Mouse (Mus musculus) liver, postnatal 0 days (tissue): Measurements from ENCODE around the gene Naa25. TPM values are rescaled to one million over a fixed set of nuclear protein-coding genes. Genes with fewer than 3 reads are reported as not detected.
A peak's percentile ranks its signal among the peaks of the same experiment; 100 is the strongest.

ENCODE experiments used
- ATAC-seq: fragments of 200-750 bp; cut with Nextera tagmentation; 2 replicates; pipeline ENCODE4 v1.8.0; 2017; ENCODE audit warnings: mild to moderate bottlenecking, moderate library complexity
- DNase-seq: peaks from one replicate; pipeline ENCODE4 v3.0.0-alpha.2; 2016
- H3K27ac ChIP-seq: fragments of 300-500 bp; sonication (generic); 2 replicates; pipeline ENCODE4 v1.5.1; 2014; ENCODE audit warnings: antibody characterized with exemption, moderate library complexity, mild to moderate bottlenecking, low read depth
- H3K27me3 ChIP-seq: fragments of 300-500 bp; sonication (generic); 2 replicates; pipeline ENCODE4 v1.6.1; 2014; ENCODE audit warnings: low read length, control low read depth, mixed read lengths; ENCODE audit not compliant: insufficient read depth
- H3K36me3 ChIP-seq: fragments of 300-500 bp; sonication (generic); replicated peaks from 2 replicates; pipeline ENCODE4 v1.6.1; 2014; ENCODE audit warnings: mild to moderate bottlenecking, control low read depth, low read length, moderate library complexity, mixed read lengths; ENCODE audit not compliant: insufficient read depth
- H3K4me1 ChIP-seq: fragments of 300-500 bp; sonication (generic); 2 replicates; pipeline ENCODE4 v1.6.1; 2014; ENCODE audit warnings: antibody characterized with exemption, mild to moderate bottlenecking, control low read depth; ENCODE audit not compliant: insufficient read depth
- H3K4me2 ChIP-seq: fragments of 300-500 bp; sonication (generic); 2 replicates; pipeline ENCODE4 v1.6.1; 2014; ENCODE audit warnings: low read depth, mild to moderate bottlenecking, low read length, moderate library complexity, mixed read lengths
- H3K4me3 ChIP-seq: fragments of 300-500 bp; sonication (generic); 2 replicates; pipeline ENCODE4 v1.5.1; 2014; ENCODE audit warnings: low read depth, low read length
- H3K9ac ChIP-seq: fragments of 300-500 bp; sonication (generic); replicated peaks from 2 replicates; pipeline ENCODE4 v1.6.1; 2014; ENCODE audit warnings: mild to moderate bottlenecking, moderate library complexity
- H3K9me3 ChIP-seq: fragments of 300-500 bp; sonication (generic); 2 replicates; pipeline ENCODE4 v1.6.1; 2016; ENCODE audit warnings: mild to moderate bottlenecking, control low read depth, low read length, mixed read lengths
- CTCF ChIP-seq: sonication (generic); IDR thresholded peaks from 2 replicates; pipeline ENCODE4 v1.5.1; 2016; ENCODE audit warnings: antibody characterized with exemption, low read depth
- EP300 ChIP-seq: IDR thresholded peaks from 2 replicates; pipeline ENCODE4 v1.6.1; 2016; ENCODE audit warnings: antibody characterized with exemption, low read depth, mild to moderate bottlenecking
- WGBS: fragments of 180-500 bp; shearing (Covaris S2); extraction: QIAGEN DNeasy Blood & Tissue Kit; methylation state at CpG from one replicate; pipeline ENCODE4 v1.1.7; 2014; ENCODE audit not compliant: insufficient replicate concordance; 5-methylcytosine and 5-hydroxymethylcytosine counted together
- polyA plus RNA-seq: library from polyadenylated mRNA; unstranded; fragments of >200 nt; fragmentation: Nextera tagmentation; extraction: Ambion mirVana; gene quantifications from 2 replicates; pipeline ENCODE4 v1.2.1, GENCODE M21; 2015

The Naa25 gene
- polyA plus RNA-seq, 1 experiment from 2014 or later, result 12.9 TPM

DNA sequence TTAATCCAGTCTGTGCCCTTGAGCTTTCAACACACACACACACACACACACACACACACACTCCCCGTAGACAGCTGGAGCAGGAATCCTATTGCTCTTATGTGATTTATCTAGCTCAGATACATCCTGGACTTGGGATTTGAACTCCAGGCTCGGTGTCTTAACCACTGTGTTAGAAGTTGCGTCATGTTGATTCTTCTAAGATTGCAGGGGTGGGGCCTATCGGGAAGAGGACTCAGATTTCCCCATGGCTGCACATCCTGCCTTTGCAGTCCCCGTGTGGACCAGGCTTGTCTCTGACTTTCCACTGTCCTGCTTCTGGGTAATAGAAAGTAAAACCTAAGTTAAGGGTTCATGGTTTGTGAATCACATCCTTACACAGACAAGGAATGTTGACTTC lies 2.3 kb downstream of the Naa25 start:
- H3K9ac ChIP-seq, result no peak overlapping the region
- no peaks in the 10 kb centered on the region for H3K9me3 ChIP-seq
- DNase-seq, result no peak
- no peaks in the 10 kb centered on the region; the same call in 1 of the 2 replicates for H3K36me3 ChIP-seq
- no peak overlapping the region for H3K27ac ChIP-seq
- peaks cover 36% of the 10 kb centered on the region for H3K4me1 ChIP-seq
- WGBS, result 35% methylated on average over 5 of the region's 5 CpGs
- H3K27me3 ChIP-seq, result no peaks in the 10 kb centered on the region
- no peak for TF ChIP-seq CTCF
- TF ChIP-seq EP300, result no peak
- no peak for ATAC-seq
- H3K4me2 ChIP-seq, result peak overlapping the region; percentile 99; the same call in 1 of the 2 replicates
- H3K4me3 ChIP-seq, result no peak overlapping the region

GRCm38 (mm10) chr5:121400849-121401248 lies 3.1 kb downstream of the Naa25 start:
- Histone ChIP-seq H3K4me1 (peaks cover 36% of the 10 kb centered on the region), H3K27me3 (no peaks in the 10 kb centered on the region), H3K36me3 (peaks cover 2% of the 10 kb centered on the region; the same call in 1 of the 2 replicates), H3K27ac (peak overlapping the region; percentile 16), H3K4me3 (no peak overlapping the region), H3K9ac (no peak overlapping the region), H3K9me3 (no peaks in the 10 kb centered on the region), H3K4me2 (peak overlapping the region; percentile 13; the same call in 1 of the 2 replicates)
- WGBS, result 37% methylated on average over 5 of the region's 5 CpGs
- DNase-seq (no peak), ATAC-seq (no peak)
- TF ChIP-seq CTCF (no peak), EP300 (no peak)

GRCm38 (mm10) chr5:121407856-121408255 lies 10.1 kb downstream of the Naa25 start:
- Histone ChIP-seq H3K27ac (no peak overlapping the region), H3K9ac (no peak overlapping the region), H3K4me1 (peaks cover 4% of the 10 kb centered on the region; the same call in 1 of the 2 replicates), H3K4me2 (no peak overlapping the region), H3K36me3 (peaks cover 46% of the 10 kb centered on the region), H3K27me3 (no peaks in the 10 kb centered on the region), H3K9me3 (no peaks in the 10 kb centered on the region), H3K4me3 (no peak overlapping the region)
- ATAC-seq, result no peak
- WGBS, result 77% methylated on average over 8 of the region's 8 CpGs
- TF ChIP-seq EP300 (no peak), CTCF (no peak)
- DNase-seq, result no peak

- H3K27me3 ChIP-seq, result no peaks in the 10 kb centered on the region
- no peak overlapping the region for H3K4me2 ChIP-seq
- H3K4me1 ChIP-seq, result peaks cover 4% of the 10 kb centered on the region; the same call in 1 of the 2 replicates
- H3K4me3 ChIP-seq, result no peak overlapping the region
- ATAC-seq (no peak), DNase-seq (no peak)
- H3K9ac ChIP-seq, result no peak overlapping the region
- peaks cover 68% of the 10 kb centered on the region for H3K36me3 ChIP-seq
- no peak for TF ChIP-seq EP300
- no peak for TF ChIP-seq CTCF
- no peaks in the 10 kb centered on the region for H3K9me3 ChIP-seq
- H3K27ac ChIP-seq, result no peak overlapping the region
- WGBS, result 86% methylated on average over 4 of the region's 4 CpGs
Observed at GRCm38 (mm10) chr5:121410975-121411374, 13.2 kb downstream of the Naa25 start.

DNA sequence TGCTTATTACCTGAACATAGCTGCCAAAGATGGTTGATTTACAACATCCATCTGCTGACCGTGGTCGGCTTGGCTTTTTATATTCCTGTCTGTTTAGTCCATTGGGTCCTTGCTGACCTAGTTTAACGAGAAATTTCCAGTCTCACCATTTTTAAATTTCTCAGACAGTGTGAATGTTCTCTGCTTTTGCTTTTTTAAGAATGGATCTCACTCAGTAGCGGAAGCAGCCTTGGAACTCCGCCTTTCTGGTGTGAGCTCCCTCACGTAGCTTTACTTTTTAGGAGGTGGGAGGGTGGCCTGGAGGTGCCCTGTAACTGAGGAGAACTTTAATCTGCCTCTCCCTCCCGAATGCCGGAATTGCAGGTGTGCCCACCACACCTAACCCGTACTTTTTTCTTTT lies 23.0 kb downstream of the Naa25 start:
- ATAC-seq (no peak), DNase-seq (no peak)
- H3K4me3 ChIP-seq, result no peak overlapping the region
- H3K36me3 ChIP-seq, result peaks cover 82% of the 10 kb centered on the region
- H3K4me2 ChIP-seq, result no peak overlapping the region
- no peaks in the 10 kb centered on the region for H3K9me3 ChIP-seq
- no peaks in the 10 kb centered on the region for H3K4me1 ChIP-seq
- no peak overlapping the region for H3K9ac ChIP-seq
- no peak for TF ChIP-seq CTCF
- TF ChIP-seq EP300, result no peak
- H3K27ac ChIP-seq, result no peak overlapping the region
- 87% methylated on average over 9 of the region's 9 CpGs for WGBS
- no peaks in the 10 kb centered on the region for H3K27me3 ChIP-seq

GRCm38 (mm10) chr5:121422787-121423186 lies 25.1 kb downstream of the Naa25 start:
- Histone ChIP-seq H3K4me1 (no peaks in the 10 kb centered on the region), H3K9me3 (no peaks in the 10 kb centered on the region), H3K9ac (no peak overlapping the region), H3K4me2 (no peak overlapping the region), H3K27me3 (no peaks in the 10 kb centered on the region), H3K4me3 (no peak overlapping the region), H3K36me3 (peaks cover 82% of the 10 kb centered on the region), H3K27ac (no peak overlapping the region)
- ATAC-seq (no peak), DNase-seq (no peak)
- 86% methylated on average over 6 of the region's 6 CpGs for WGBS
- TF ChIP-seq CTCF (no peak), EP300 (no peak)

DNA sequence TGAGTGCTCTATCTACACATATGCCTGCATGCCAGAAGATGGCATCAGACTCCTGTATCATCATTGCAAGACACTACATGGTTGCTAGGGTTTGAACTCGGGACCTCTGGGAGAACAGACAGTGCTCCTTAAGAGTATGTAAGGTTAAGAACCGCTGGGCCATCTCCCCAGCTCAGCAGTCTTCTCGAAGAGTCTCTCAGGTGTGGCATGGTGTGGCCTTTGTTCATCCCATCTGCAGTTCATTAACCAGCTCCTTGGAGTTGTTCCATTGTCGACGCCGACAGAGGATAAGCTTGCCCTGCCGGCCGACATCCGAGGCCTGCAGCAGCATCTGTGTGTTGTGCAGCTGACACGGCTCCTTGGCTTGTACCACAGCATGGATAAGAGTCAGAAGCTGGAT lies 25.6 kb downstream of the Naa25 start:
- H3K36me3 ChIP-seq, result peaks cover 81% of the 10 kb centered on the region
- no peak for TF ChIP-seq EP300
- TF ChIP-seq CTCF, result no peak
- WGBS, result 91% methylated on average over 10 of the region's 10 CpGs
- no peak overlapping the region for H3K27ac ChIP-seq
- H3K4me3 ChIP-seq, result no peak overlapping the region
- DNase-seq (no peak), ATAC-seq (no peak)
- H3K9me3 ChIP-seq, result no peaks in the 10 kb centered on the region
- no peaks in the 10 kb centered on the region for H3K27me3 ChIP-seq
- no peak overlapping the region for H3K4me2 ChIP-seq
- H3K4me1 ChIP-seq, result no peaks in the 10 kb centered on the region
- no peak overlapping the region for H3K9ac ChIP-seq
